Mouse (Mus musculus): ENCODE data around the gene Tars2.
A peak's percentile ranks its signal among the peaks of the same experiment; 100 is the strongest.
"Not testable (repeated sequence)": the region's sequence is repeated elsewhere in the genome, so short reads cannot be mapped to it uniquely, and the experiment has no call there.

The Tars2 gene

DNA sequence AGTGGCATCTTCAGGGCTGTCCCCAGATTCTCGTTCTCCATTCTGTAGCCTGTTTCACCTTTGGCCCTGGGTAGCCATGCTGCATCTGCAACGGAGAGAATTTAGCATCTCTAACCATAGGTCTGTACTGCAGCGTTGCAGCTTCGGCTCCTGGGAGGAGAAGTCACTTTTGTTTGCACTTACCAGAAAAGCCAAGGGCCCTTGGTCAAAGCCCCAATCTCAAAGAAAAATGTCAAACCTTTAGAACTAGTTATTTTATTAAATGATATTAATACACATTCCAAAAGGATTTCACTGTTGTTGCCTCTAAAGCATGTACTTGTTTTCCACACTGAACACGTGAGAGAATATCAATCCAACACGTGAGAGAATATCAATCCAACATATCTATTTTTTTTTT, at the start of gene Tars2:
TSS of gene Tars2 (minus strand) at position 101 of the 400 bp plus-strand sequence.
- DNase-seq (ENCODE audit: low spot score in 2 of 2) = no peak

DNA sequence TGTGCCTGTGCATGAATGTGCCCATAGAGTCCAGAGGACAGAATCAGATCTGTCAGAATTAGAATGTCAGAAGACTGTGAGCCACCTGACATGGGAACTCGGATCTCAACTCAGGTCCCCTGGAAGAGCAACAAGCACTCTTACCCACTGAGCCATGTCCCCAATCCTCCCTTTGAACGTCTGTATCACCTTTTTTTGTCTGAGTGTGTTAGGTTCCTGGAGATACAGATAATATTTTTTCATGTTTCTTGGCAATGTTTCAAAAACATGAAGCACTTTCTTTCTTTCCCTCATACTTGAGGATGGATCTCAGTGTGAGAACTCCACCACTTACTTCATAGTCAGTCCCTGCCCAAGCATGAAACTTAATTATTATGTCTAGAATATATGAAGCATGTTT, 48.4 kb upstream of the Tars2 start:
- no peak for DNase-seq (ENCODE audit: low spot score in 2 of 2)

DNA sequence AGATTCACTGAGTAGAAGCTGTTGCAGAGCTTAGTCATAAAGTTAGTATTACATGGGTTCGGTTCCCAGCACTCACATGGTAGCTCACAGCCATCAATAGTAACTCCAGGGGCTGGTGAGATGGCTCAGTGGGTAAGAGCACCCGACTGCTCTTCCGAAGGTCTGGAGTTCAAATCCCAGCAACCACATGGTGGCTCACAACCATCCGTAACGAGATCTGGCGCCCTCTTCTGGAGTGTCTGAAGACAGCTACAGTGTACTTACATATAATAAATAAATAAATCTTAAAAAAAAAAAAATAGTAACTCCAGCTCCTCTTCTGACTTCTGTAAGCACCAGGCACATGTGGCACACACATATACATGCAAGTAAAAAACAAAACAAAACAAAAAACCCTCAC, 47.6 kb upstream of the Tars2 start:
- DNase-seq (ENCODE audit: low spot score in 2 of 2) = not testable (repeated sequence)

DNA sequence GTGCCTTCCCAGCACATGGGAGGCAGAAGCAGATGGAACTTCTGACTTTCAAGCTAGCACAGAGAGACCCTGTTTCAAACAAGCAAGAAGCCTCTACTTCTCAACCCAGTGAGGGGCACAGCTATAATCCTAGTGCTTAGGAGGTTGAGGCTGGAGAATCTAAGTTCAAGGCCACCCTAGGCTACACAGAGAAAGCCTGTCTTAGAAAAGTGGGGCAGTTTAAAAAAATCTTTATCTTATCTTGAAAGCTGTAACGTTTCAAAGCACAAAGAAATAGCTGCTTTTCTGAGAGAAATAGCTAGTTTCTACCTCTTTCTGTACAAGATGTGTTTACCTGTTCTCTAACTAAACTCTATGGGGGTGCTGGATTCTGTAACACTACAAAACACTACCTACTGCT, 46.7 kb upstream of the Tars2 start:
- no peak for DNase-seq (ENCODE audit: low spot score in 2 of 2)

DNA sequence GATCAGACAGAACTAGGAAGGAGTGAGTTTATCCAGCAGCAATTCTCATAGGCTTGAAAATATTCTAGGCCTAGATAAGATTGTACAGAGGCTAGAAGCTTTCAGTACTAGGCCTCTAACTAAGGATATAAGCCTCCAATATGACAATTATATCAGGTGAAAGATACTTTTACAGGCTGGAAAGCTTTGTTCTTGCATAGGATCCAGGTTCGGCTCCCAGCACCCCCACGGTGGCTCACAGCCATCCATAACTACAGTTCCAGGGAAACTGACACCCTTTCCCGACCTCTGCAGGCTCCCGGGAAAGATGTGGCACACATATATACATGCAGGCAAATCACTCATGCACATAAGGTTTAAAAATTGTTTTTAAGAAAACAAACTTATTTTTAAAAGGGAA, 43.8 kb upstream of the Tars2 start:
- DNase-seq (ENCODE audit: low spot score in 2 of 2) = no peak

DNA sequence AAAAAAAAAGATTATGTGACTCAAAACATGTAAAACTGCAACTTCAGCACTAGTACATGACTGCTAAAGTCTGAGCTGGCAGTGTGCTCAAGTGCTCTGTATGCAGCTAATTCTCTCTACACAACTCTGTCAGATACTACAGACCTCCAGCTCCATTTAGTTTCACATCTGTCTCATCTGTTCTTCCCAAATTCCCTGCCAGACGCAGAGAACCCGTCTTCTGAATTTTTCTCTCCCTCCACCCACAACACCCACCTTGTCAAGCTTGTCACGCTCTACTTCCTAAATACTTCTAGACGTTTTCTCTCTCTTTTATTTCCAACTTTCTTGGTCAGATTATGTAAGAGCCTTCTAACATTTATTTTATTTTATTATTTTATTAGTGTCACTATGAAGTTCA, 38.8 kb upstream of the Tars2 start:
- DNase-seq (ENCODE audit: low spot score in 2 of 2) = no peak

DNA sequence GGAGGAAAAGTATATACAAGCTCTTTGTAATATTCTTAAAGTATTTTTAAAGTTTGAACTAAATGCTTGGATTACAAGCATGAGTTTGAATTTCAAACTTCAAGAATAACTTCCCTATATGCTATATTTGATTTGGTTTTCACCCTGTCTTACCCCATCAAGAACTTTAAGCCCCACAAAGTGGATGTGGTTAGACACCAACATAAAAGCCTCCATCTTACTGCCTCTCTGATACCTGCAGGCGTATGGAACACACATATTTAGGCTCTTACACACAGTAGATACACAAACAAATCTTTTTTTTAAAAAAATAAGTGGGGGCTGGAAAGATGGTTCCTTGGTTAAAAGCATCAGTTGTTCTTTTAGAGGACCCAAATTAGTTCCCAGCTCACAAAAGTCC, 34.3 kb upstream of the Tars2 start:
- DNase-seq (ENCODE audit: low spot score in 2 of 2) = no peak

DNA sequence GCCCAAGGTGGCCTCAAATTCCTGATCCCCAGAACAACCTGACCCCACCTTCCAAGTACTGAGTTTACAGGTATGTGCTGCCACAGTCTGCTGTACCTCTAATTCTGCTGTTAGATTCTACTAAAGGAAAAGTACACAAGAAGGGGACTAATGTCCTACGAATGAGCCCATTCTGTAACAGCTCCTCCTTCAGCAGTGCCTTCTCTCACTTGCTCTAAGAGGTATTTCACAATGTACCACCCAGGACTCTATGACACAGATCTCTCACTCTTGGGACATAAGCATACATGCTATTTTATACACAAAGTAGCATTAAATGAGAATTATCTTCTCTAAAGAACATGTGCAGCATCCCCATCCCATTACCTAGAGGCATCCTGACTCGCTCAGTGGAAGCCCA, 33.7 kb upstream of the Tars2 start:
- DNase-seq (ENCODE audit: low spot score in 2 of 2) = no peak

DNA sequence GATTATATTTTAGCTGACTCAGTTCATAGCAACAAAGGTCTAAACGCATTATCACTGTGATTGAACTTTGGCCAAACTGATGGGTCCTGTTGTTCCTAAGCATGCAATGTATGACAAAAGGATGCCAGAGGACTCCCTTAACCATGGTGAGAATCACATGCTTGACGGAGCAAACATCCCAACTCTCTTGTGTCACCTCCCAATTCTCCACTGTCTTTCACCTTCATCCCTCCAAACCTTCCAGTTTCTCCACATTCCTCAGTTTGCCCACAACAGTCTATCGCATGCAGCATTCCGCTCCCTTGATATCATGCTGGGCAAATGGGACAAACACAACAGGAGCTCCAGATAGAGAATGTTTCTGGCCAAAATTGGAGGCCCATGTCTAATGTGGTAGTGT, 25.5 kb upstream of the Tars2 start:
- DNase-seq (ENCODE audit: low spot score in 2 of 2) = no peak

DNA sequence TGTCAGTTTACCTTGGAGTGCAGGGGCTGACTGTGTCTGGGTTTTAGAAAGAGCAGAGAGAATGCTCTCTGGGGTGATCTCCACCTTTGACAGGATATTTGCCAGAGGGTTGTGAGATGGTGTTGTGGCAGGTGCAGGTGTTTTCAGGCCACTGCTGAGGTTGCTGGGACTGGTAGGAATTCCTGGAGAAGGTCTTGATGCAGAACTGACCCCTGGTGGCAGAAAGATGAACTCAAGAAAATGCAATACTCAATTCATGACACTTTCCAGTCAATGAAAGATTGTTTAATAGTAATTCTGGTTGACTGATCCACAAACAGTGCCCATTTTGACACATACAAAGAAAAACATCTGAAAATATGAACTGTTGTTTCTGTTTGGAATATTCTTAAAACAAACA, 12.0 kb upstream of the Tars2 start:
- DNase-seq (ENCODE audit: low spot score in 2 of 2) = peak in 1 of 2 experiments; percentile 23

DNA sequence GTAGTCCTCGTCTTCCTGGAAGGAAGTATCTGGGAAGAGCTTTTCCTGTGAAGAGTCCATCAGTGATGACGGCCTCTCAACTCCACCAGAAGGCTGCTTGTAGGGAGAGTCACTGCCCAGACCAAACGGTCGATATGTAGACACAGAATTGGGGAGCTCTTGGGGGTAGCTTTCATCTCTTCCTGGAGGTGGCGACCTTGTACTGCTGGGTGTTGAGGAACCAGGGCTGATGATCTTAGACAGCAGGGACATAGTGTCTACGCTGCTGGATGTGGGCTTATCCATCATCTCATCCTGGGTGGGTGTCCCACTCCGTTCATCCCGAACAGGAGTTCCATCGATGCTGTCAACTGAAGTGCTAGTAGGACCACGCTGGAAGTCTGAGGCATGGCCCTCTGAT, 5.5 kb upstream of the Tars2 start:
- DNase-seq (ENCODE audit: low spot score in 2 of 2) = no peak

DNA sequence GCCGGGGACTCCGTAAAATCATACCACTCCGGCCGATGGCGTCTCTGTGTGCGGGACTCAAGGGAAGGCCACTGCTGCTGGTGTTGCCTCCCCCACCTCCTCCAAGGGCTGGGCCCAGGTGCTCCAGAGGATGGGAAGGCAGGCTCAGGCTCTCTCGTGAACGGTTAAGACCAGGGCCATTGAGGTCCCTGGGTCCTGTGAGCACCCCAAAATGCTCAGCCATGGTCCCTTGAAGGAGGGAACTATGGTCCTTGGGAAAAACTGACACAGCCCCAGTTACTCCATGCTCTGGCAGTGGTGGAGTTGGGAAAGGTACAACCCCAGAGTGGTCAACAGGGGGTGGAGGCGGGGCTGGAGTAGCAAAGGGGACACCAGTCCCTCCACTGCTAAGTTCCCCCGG, 3.8 kb upstream of the Tars2 start:
- no peak for DNase-seq (ENCODE audit: low spot score in 2 of 2)

DNA sequence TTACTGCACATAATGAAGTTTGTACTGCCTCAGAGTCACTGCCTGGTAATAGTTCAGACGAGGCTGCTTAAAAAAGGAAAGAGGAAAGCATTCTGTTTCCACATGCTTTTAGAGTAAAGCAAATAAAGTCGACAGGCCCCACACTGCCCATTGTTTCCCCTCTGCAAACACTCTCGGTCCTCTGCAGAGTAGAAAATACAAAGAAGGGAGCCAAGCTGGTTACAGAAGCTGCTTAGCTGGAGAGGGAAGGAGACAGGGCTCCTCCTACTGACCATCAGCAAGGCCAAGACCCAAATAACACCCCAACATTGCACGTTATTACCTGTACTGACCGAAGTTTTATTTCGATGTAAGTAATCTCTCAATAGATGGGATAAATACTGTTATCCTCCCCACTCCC, 3.0 kb upstream of the Tars2 start:
- no peak for DNase-seq (ENCODE audit: low spot score in 2 of 2)

DNA sequence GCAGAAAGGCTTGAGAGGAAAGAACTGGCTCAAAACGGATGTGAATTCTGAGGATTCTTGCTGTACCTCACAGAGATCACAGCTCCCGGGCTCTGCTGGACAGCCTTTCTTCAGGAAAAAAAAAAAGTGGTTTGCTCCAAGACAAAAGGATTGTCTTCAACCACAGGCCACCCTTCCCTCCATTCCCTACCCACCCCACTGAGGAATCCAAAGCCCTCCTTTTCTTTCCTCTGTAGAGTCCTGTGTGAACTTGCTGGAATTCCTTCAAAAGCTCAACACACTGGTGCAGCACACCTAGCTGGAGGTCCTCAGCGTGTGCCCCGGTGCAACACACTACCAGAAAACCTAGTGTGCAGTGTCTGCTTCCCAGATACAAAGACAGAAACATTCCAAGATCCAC, 1.8 kb upstream of the Tars2 start:
- DNase-seq (ENCODE audit: low spot score in 2 of 2) = no peak

DNA sequence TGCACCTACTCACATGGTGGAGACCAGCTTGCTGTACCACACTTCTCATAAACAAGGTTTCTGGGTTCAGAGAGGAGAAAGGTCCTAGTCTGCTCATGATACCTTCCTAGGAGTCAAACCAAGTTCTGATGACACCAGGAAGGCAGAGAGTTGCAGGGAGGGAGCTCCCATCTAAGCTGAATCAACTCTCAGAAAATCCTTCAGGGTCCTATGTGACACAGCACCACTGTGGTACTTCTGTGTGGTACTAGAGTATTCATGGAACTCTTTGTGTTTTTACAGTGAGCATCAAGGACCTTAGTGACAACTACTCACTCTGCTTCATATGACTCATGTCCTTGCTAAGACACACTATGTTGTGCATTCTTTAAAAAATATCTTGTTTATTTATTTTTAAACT, 650 bp upstream of the Tars2 start:
- no peak for DNase-seq (ENCODE audit: low spot score in 2 of 2)

DNA sequence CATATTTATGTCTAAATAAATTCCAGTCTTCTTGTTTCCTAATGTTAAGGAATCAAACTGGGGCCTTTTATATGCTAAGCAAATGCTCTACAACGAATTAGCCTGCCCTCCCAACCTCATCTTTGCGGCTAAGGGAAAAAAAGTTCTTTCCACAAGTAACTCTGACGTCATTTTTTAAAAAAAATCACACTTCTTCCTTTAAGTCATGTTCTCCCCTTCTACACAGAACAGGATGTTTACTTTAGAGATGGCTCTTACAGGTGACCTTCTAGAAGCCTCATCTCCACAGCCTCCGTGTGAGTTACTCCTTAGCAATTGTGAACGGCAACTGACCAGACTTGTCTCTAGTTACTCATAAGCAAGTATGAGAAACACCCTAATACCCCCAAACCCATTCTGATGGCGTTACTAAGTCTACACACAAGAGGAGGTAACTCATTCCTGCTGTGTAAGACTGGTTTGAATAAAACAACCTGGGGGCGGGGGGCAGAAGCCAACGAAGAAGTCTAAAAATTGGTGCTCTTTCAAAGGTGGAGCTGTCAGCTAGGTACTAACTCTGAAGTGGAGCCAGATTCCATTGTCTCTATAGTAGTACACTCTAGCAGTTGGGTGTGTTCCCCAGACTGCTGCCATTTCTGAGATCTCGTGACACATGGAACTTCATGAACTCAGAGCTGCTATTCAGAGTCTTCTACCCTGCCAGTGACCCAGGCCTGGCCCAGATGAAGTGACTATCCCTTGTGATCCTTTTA, 1.4 kb downstream of the Tars2 start:
- no peak for DNase-seq (ENCODE audit: low spot score in 2 of 2)

DNA sequence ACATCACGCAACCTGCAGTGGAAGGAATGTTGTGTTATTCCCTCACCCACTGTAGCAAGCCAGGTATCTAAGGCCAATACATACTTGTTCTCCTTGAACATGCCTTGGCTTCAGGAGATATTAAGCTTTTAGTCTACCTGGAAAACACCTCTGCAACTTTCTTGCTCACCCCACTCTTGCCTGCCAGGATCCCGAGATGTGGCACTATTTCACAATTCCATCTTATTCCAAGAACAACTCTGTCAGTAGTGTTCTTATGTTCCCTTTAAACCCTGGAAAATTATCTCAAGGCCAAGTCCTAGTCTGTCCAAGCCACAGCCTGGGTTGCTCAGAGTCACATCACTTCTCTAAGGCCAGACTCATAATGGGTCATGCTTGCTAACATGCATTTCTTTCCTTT, 3.2 kb downstream of the Tars2 start:
- DNase-seq (ENCODE audit: low spot score in 2 of 2) = no peak

DNA sequence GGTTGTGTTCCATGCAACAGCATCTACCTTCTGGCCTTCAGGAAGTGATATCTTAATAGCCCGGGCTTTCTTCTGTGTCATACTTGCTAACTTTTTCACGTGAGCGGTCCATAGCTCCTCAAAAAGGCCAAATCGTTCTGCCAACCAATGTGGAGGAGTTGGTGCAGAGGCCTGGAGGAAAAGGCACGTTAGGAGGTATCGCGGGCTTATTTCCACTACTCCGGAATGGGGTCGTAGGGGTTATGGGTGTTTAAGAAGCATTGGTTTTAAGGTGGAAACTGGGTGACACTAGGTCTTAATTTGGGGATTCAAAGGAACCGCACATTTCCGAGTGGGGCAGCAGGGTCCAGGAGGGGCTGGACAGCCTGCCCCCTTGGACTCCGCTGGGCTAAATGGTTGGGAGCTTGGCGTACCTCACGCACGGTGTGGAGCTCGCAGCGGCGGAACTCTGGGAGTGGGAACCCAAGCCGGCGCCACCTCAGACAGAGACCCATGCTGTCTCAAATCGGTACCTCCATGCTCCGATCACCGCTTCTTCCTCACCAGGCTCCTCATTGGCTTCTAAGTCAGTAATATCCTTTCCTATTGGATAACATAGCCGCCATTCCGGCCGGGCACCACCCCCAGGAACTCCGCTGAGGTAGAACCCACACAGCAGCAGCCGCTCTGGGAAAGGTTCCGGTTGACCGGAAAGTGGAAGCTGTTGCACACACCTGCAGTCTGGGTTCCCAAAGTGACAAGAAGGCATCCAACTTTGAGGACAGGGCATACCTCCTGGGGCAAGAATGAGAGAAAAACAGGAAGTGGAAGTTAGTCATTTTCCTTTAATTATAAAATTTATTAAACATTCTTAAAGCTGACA, 5.4 kb downstream of the Tars2 start:
- peak; percentile 91 to 93 for DNase-seq (ENCODE audit: low spot score in 2 of 2)

DNA sequence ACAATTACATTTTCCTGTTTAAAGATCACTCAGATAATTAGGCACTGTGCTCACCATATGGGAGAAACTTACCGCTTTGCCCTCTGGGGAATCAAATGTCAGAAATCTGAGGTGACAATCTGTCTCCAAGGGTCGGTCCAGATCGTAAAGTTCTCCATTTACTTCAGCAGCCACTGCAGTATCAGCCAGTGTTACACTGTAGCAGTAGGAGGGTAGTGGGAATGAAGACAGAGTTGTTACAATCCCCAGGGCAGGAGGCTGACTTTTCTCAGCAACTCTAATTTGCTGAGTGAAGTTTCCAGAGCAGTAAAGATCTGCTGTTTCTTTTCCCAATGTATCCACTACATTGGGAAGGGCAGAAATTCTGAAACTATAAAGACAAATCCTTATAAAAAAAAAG, 7.1 kb downstream of the Tars2 start:
- no peak for DNase-seq (ENCODE audit: low spot score in 2 of 2)

DNA sequence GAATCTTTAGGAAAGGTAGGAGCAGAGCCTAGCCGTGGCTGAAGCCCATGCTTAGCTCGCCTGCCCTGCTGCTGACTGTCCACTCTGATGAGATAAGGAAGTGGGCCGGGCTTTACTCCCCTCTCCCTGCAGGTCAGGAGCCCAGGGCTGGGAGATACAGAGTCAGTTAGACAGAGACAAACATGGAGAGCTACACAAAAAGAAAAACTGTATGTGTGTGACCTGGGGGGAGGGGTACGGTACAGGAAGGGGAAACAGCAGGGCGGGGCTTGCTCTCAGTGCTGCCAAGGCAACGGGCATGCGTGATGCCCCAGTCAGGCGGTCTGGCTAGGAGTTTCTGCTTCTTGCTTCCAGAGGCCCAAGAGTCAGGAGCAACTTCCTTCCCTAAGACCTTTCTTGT, 19.6 kb downstream of the Tars2 start:
- DNase-seq (ENCODE audit: low spot score in 2 of 2) = peak in 1 of 2 experiments; percentile 32

DNA sequence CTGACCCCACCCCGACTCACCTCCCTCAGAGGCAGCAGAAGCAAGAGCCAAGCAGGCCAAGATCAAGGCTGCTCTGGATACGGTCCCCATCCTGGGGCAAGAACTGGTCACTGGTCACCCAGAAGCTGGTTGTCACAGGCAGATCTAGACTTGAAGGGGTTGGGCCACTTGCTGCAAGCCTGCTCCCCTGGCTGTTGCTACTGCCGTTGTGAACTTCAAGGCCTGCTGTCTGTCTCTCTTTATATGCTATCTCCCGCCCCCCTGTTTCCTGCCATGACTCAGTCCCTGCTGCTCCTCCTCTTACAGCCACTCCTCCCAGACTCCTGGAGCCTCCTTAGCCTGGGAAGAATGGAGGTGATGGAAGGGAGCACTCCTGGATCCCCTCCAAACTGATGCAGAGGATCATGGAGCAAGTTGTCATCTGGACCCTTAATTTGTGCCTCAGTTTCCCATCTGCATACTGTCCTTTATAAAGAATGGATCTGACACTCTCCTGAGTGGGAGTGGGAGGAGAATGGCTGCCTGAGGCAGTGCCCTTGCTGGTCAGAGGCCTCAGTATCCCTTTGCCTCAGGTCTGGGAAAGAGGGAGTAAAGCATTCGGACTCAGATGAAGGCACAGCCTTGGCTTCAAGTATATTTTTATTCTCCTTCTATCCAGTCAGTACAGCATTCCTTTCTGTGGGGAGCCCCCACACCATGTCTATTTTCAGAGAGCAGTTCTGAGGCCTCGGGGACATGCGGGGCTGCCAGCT, 20.5 kb downstream of the Tars2 start, which contains the start of gene Ecm1:
TSS of gene Ecm1 (minus strand) at position 217 of the 752 bp plus-strand sequence.
- DNase-seq (ENCODE audit: low spot score in 2 of 2) = no peak

DNA sequence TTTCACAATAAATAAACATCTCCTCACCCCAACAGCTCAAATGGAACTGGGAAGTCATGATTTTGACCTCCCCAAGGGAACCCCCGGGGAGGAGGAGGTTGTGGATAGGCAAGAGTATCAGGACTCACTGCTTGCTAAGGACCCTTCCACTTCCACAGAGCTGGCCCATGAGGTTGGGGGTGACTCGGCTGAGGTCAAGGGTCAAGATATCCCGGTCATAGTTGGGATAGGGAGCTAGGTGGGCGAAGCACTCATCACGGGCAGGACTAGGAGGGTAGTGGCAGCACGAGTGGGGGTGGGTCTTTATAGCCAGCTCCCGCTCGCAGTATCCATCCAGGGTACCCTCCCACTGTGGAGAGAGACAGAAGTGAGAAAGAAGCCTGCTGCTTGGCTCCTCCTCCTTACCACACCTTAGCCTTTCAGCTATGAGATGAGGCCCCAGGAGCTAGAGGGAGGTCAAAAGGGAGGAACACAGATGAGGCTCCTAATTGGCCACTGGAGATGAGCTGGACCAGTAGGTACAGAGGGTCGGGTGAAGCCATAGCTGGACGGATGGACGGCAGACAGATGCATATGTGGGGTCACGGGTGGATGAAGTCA, 24.8 kb downstream of the Tars2 start:
- DNase-seq (ENCODE audit: low spot score in 2 of 2) = no peak
